8 mouse cellular contexts compared by ENCODE assay signal in genomic region chr10:4346489-4347135, GRCm38 (mm10). TPM values are rescaled to one million over a fixed set of nuclear protein-coding genes. Genes with fewer than 3 reads are reported as not detected.
DNase-seq lines count a peak whose midpoint lies in the region; ATAC-seq and TF ChIP-seq lines count a peak whose summit lies in the region.

No protein-coding gene starts in this region.

- peak overlapping the region; percentile 69 for H3K4me2 ChIP-seq in embryonic facial prominence, embryonic 15.5 days (replicated peaks)
- peak overlapping the region; percentile 37 for H3K4me2 ChIP-seq in kidney, embryonic 14.5 days (replicated peaks; ENCODE audit: low read depth, low read length)
- peak overlapping the region; percentile 56 for H3K4me2 ChIP-seq in limb, embryonic 14.5 days (replicated peaks; ENCODE audit: low read depth, low read length, severe bottlenecking)
- peak overlapping the region; percentile 50 for H3K4me2 ChIP-seq in midbrain, postnatal 0 days (ENCODE audit: low read depth, low read length, poor library complexity, severe bottlenecking)

- ATAC-seq in embryonic facial prominence, embryonic 15.5 days (ENCODE audit: insufficient number of reproducible peaks, low FRiP score, low TSS enrichment, low read depth): peak; percentile 80
- peak; percentile 93 for ATAC-seq in kidney, embryonic 14.5 days (ENCODE audit: low FRiP score, low TSS enrichment)
- peak; percentile 88 for ATAC-seq in limb, embryonic 14.5 days (ENCODE audit: low FRiP score, low read depth)
- peak; percentile 86 for ATAC-seq in midbrain, postnatal 0 days (ENCODE audit: low FRiP score)

- 6% methylated on average over 19 of the region's 28 CpGs for WGBS in embryonic facial prominence, embryonic 15.5 days
- 11% methylated on average over 28 of the region's 28 CpGs for WGBS in heart, embryonic 10.5 days
- 7% methylated on average over 28 of the region's 28 CpGs for WGBS in kidney, embryonic 14.5 days
- WGBS in limb, embryonic 14.5 days: 7% methylated on average over 28 of the region's 28 CpGs
- WGBS in midbrain, postnatal 0 days: 5% methylated on average over 28 of the region's 28 CpGs

- TF ChIP-seq POLR2A in bone marrow macrophage, adult 2 months (IDR thresholded peaks at IDR 0.05; ENCODE audit: borderline replicate concordance, low read depth, low read length): no peak
- 0 out of 2 replicates have a peak, but pooled peaks have one; percentile 14 for TF ChIP-seq POLR2A in limb, embryonic 14.5 days (IDR thresholded peaks at IDR 0.05; ENCODE audit: borderline replicate concordance, extremely low read depth, insufficient read depth, insufficient read length)

- H3K9ac ChIP-seq in embryonic facial prominence, embryonic 15.5 days: no peak overlapping the region
- no peak overlapping the region for H3K9ac ChIP-seq in kidney, embryonic 14.5 days (ENCODE audit: low read depth, low read length)
- peak overlapping the region; percentile 48; the same call in 1 of the 2 replicates for H3K9ac ChIP-seq in limb, embryonic 14.5 days (ENCODE audit: low read depth, low read length, severe bottlenecking)
- 0 out of 2 replicates have a peak overlapping the region, but pooled peaks have one; percentile 29 for H3K9ac ChIP-seq in midbrain, postnatal 0 days (replicated peaks; ENCODE audit: low read length, poor library complexity, severe bottlenecking)

- H3K4me3 ChIP-seq in bone marrow macrophage, adult 2 months (ENCODE audit: insufficient read depth, low read length): no peak overlapping the region
- peak overlapping the region; percentile 41 for H3K4me3 ChIP-seq in embryonic facial prominence, embryonic 15.5 days (replicated peaks)
- peak overlapping the region; percentile 60 for H3K4me3 ChIP-seq in heart, embryonic 10.5 days
- H3K4me3 ChIP-seq in kidney, embryonic 14.5 days (ENCODE audit: low read length): 0 out of 2 replicates have a peak overlapping the region, but pooled peaks have one; percentile 13
- H3K4me3 ChIP-seq in limb, embryonic 14.5 days (replicated peaks; ENCODE audit: low read length): peak overlapping the region; percentile 36
- peak overlapping the region; percentile 20; the same call in 1 of the 2 replicates for H3K4me3 ChIP-seq in midbrain, postnatal 0 days (ENCODE audit: low read depth, low read length)

- peak; percentile 93 to 94 for DNase-seq in B cell, adult 2 months
- peak; percentile 93 for DNase-seq in heart, embryonic 10.5 days (ENCODE audit: low spot score)
- peak; percentile 85 for DNase-seq in limb, embryonic 14.5 days (ENCODE audit: low spot score)
- DNase-seq in midbrain, postnatal 0 days (ENCODE audit: low spot score): peak; percentile 88
- peak; percentile 69 to 83 for DNase-seq in spleen, postnatal 14 days (ENCODE audit: low spot score in 2 of 2)

- H3K4me1 ChIP-seq in bone marrow macrophage, adult 2 months (ENCODE audit: control insufficient read depth, insufficient read depth, low read length): no peaks in the 10 kb centered on the region
- H3K4me1 ChIP-seq in embryonic facial prominence, embryonic 15.5 days: peaks cover 12% of the 10 kb centered on the region; the same call in 1 of the 2 replicates
- H3K4me1 ChIP-seq in heart, embryonic 10.5 days: peaks cover 24% of the 10 kb centered on the region
- H3K4me1 ChIP-seq in kidney, embryonic 14.5 days (ENCODE audit: control insufficient read depth, insufficient read depth, low read length): peaks cover 5% of the 10 kb centered on the region; the same call in 1 of the 2 replicates
- peaks cover 7% of the 10 kb centered on the region for H3K4me1 ChIP-seq in limb, embryonic 14.5 days (ENCODE audit: control insufficient read depth, insufficient read depth, low read length)
- no peaks in the 10 kb centered on the region for H3K4me1 ChIP-seq in midbrain, postnatal 0 days (ENCODE audit: insufficient read depth, low read length)

- H3K27ac ChIP-seq in bone marrow macrophage, adult 2 months (ENCODE audit: insufficient read depth, low read depth, low read length): no peak overlapping the region
- H3K27ac ChIP-seq in embryonic facial prominence, embryonic 15.5 days (replicated peaks): no peak overlapping the region
- H3K27ac ChIP-seq in heart, embryonic 10.5 days: peak overlapping the region; percentile 86
- H3K27ac ChIP-seq in kidney, embryonic 14.5 days (ENCODE audit: low read depth, low read length): no peak overlapping the region
- H3K27ac ChIP-seq in limb, embryonic 14.5 days (replicated peaks; ENCODE audit: low read depth, low read length): no peak overlapping the region
- no peak overlapping the region for H3K27ac ChIP-seq in midbrain, postnatal 0 days (ENCODE audit: low read depth, low read length)

- H3K9me3 ChIP-seq in embryonic facial prominence, embryonic 15.5 days (replicated peaks): no peaks in the 10 kb centered on the region
- H3K9me3 ChIP-seq in heart, embryonic 10.5 days: no peaks in the 10 kb centered on the region
- no peaks in the 10 kb centered on the region for H3K9me3 ChIP-seq in kidney, embryonic 14.5 days (ENCODE audit: control insufficient read depth, low read length)
- H3K9me3 ChIP-seq in limb, embryonic 14.5 days (ENCODE audit: control insufficient read depth, low read length): no peaks in the 10 kb centered on the region
- H3K9me3 ChIP-seq in midbrain, postnatal 0 days (ENCODE audit: low read length): no peaks in the 10 kb centered on the region

- no peaks in the 10 kb centered on the region for H3K36me3 ChIP-seq in embryonic facial prominence, embryonic 15.5 days
- H3K36me3 ChIP-seq in heart, embryonic 10.5 days: no peaks in the 10 kb centered on the region
- no peaks in the 10 kb centered on the region for H3K36me3 ChIP-seq in kidney, embryonic 14.5 days (ENCODE audit: control insufficient read depth, insufficient read depth, low read length)
- no peaks in the 10 kb centered on the region for H3K36me3 ChIP-seq in limb, embryonic 14.5 days (ENCODE audit: control insufficient read depth, insufficient read depth, low read length)
- H3K36me3 ChIP-seq in midbrain, postnatal 0 days (ENCODE audit: insufficient read depth, low read length): no peaks in the 10 kb centered on the region

- H3K27me3 ChIP-seq in embryonic facial prominence, embryonic 15.5 days: no peaks in the 10 kb centered on the region
- no peaks in the 10 kb centered on the region for H3K27me3 ChIP-seq in heart, embryonic 10.5 days (ENCODE audit: insufficient read depth, poor library complexity, severe bottlenecking)
- H3K27me3 ChIP-seq in kidney, embryonic 14.5 days (ENCODE audit: control insufficient read depth, insufficient read depth, low read length): no peaks in the 10 kb centered on the region
- no peaks in the 10 kb centered on the region for H3K27me3 ChIP-seq in limb, embryonic 14.5 days (ENCODE audit: control insufficient read depth, insufficient read depth, low read length)
- H3K27me3 ChIP-seq in midbrain, postnatal 0 days (ENCODE audit: insufficient read depth, low read length): no peaks in the 10 kb centered on the region

- peak; percentile 67 for TF ChIP-seq CTCF in bone marrow macrophage, adult 2 months (IDR thresholded peaks at IDR 0.05; ENCODE audit: low read depth, low read length)
- peak; percentile 75 for TF ChIP-seq CTCF in midbrain, postnatal 0 days (IDR thresholded peaks at IDR 0.05)

RNA-seq across cellular contexts. Expression of gene Zbtb2, which starts 41.3 kb away (rescaled TPM):
- 8.7 and 10.3 TPM in 2 replicates for polyA plus RNA-seq in bone marrow macrophage, adult 2 months (2012; ENCODE audit: insufficient read depth, insufficient read length, missing spikeins)
- 12.9 and 13.7 TPM in 2 replicates for polyA plus RNA-seq in embryonic facial prominence, embryonic 15.5 days (2015; fragmentation: Nextera tagmentation; extraction: Ambion mirVana)
- 14.1 and 15.6 TPM in 2 replicates for polyA plus RNA-seq in heart, embryonic 10.5 days (2016; fragmentation: Nextera tagmentation; extraction: Ambion mirVana)
- polyA plus RNA-seq in kidney, embryonic 14.5 days (2014; fragmentation: Nextera tagmentation; extraction: Ambion mirVana): 11.5 and 18.4 TPM in 2 replicates
- 12.5 and 14.0 TPM in 2 replicates for polyA plus RNA-seq in limb, embryonic 14.5 days (2012; rRNA removed)
- polyA plus RNA-seq in limb, embryonic 14.5 days (2014; fragmentation: Nextera tagmentation; extraction: Ambion mirVana): 13.7 and 15.4 TPM in 2 replicates
- 17.7 and 18.5 TPM in 2 replicates for total RNA-seq in midbrain, postnatal 0 days (2014; rRNA removed)
- 12.0 and 14.8 TPM in 2 replicates for polyA plus RNA-seq in midbrain, postnatal 0 days (2015; fragmentation: Nextera tagmentation; extraction: Ambion mirVana)

Comparison
In these comparisons a context has a peak if more than half of its experiments do, and no peak if none do; other contexts are left out.
1. H3K9ac ChIP-seq: peak in limb, embryonic 14.5 days (single experiment) and midbrain, postnatal 0 days (single experiment); none in embryonic facial prominence, embryonic 15.5 days (single experiment) and kidney, embryonic 14.5 days (single experiment).
2. Peak in every context shown above with its lines, with median percentiles within 50 percentile points of each other: DNase-seq, ATAC-seq and H3K4me2 ChIP-seq.